Mouse (Mus musculus) liver, adult 2 months (tissue): ENCODE results near the gene Mettl26.

Experiments used
- CTCF ChIP-seq: fragments of 200-500 bp; IDR thresholded peaks from 2 replicates; pipeline ENCODE4 v1.5.1; 2011; ENCODE audit warnings: low read depth, low read length, control low read depth
- POLR2A ChIP-seq: fragments of 200-500 bp; IDR thresholded peaks from 2 replicates; pipeline ENCODE4 v1.6.1; 2011; ENCODE audit warnings: low read length, control low read depth; ENCODE audit not compliant: insufficient read depth; ENCODE audit errors: extremely low read depth

- no peak for TF ChIP-seq POLR2A
- no peak for TF ChIP-seq CTCF
Measured at GRCm38 (mm10) chr17:25835816-25836215, 39.1 kb upstream of the Mettl26 start.
